Mouse (Mus musculus) c-Kit-negative CD71-positive TER-119-positive erythroid progenitor cells, embryonic 14.5 days (primary cell): ENCODE data around the gene Olfr814.
"Not testable (repeated sequence)": the region's sequence is repeated elsewhere in the genome, so short reads cannot be mapped to it uniquely, and the experiment has no call there.

Source experiments
- DNase-seq: peaks from one replicate; pipeline ENCODE4 v3.0.0-alpha.2; 2013; ENCODE audit warnings: low read depth, low spot score

Olfr814 gene

DNA sequence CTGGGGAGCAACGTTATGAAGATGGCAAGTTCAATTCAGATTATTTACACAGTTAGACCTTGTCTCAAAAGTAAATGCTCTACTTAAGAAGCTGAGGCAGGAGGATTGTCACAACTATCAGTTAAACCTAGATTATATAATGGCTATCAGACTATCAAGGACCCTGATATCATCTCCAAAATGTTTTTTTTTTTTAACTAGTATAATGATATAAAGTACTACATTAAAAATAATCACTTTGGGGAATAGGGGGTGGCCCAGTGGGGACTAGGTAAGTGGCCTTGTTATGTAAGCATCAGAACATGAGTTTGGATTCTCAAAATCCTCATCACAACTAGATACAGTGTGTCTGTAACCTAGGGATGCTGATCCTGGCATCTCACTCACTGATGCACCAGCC lies at the start of gene Olfr814:
Gene Olfr814, minus strand, starts transcription at position 101 of the 400 bp plus-strand sequence.
- not testable (repeated sequence) for DNase-seq

DNA sequence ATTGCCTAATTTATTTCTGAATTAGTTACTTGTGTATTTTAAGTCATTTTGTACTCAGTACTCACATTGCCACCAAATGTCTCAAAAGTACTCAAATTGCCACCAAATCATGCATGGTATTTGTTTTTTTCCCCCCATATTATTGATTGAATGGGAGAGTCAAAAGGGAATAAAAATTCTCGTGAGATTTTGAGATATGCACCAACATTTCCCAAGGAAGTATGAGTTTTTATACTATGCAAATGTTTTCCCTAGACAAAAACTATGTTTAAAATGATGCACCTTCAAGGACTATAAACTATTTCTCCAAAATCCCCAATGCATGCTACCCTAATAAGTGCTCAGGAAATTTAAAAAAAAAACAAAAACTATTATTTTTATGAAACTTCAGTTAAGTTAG lies 35.8 kb upstream of the Olfr814 start, which contains the start of gene Olfr816:
Gene Olfr816, minus strand, starts transcription at position 101 of the 400 bp plus-strand sequence.
- no peak for DNase-seq

DNA sequence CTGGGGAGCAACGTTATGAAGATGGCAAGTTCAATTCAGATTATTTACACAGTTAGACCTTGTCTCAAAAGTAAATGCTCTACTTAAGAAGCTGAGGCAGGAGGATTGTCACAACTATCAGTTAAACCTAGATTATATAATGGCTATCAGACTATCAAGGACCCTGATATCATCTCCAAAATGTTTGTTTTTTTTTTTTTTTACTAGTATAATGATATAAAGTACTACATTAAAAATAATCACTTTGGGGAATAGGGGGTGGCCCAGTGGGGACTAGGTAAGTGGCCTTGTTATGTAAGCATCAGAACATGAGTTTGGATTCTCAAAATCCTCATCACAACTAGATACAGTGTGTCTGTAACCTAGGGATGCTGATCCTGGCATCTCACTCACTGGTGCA lies 26.1 kb upstream of the Olfr814 start, which contains the start of gene Olfr815:
Gene Olfr815, minus strand, starts transcription at position 101 of the 400 bp plus-strand sequence.
- not testable (repeated sequence) for DNase-seq

DNA sequence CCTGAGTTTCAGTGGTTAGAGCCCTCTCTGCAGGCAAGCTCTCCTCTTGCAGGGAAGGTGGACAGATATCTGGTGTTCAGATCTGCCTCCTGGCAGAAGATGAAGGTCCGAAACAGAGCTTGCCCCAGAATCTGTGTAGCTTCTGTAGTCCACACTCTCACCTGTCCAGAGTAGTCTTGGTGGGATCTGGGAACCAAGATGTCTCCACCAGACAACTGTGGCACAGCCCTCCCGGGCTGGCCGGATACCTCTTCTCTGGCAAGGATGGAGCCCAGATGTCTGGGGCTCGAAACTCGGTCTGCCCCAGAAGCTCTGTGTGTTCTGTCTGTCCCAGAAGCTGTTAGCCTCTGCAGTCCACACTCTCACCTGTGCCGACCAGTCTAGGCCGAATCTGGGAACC lies 6.3 kb upstream of the Olfr814 start:
- no peak for DNase-seq

DNA sequence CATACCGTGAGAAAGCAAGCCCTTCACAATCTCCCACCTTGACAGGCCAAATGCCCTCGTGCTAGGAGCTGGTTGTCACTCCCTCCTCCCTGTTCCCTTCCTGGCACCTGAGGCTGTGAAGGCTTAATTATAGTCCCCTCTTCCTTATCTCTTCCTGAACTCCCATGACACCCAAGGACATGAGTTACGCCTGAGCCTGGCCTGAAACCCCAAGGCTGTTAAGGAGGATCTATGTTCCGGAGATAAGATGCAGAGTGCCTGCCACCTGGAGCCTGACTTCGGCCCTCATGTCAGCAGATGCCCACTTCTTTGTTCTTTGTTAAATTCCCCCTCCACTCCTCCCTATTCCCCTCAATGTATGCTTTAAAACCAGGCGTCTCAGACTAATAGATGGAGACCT lies 5.8 kb upstream of the Olfr814 start:
- DNase-seq: not testable (repeated sequence)

DNA sequence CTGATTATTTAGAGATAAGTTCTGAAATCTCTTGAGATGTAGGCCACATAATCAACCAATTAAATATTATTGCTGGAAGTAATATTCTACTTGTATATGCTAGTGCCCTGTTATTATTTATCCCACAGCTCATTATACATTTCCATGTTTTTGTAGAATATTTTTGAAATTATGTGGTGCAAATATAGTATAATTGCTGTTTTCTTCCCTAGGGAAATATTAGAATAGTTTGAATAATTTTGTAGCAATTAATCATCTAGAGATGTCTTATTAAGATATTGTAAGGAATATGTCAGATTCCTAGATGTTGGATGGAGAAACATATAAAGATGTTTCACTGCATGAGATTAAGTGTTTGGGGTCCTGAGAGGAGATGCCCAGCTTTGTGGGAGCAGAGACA lies 24.6 kb downstream of the Olfr814 start, which contains the start of gene Olfr813:
Gene Olfr813, plus strand, starts transcription at position 301 of the 400 bp plus-strand sequence.
- DNase-seq: no peak

DNA sequence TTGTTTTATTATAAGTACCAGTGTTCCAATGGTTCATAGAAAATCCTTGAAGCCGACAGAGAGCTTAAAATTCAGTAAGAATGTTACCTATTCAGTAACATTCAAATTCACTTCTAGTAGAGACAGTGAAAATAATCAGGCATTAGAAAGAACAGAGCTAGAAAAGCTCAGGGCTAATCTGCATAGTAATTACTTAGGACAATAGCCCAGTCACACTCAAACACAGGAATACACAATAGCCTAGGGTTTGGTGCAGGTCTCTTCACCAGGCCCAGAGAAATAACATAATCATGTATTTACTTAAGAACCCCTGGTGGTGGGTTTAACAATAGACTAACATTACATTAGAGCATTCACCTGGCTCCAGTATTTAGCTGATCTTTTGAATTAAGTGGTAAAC lies 32.3 kb downstream of the Olfr814 start:
- DNase-seq: no peak

DNA sequence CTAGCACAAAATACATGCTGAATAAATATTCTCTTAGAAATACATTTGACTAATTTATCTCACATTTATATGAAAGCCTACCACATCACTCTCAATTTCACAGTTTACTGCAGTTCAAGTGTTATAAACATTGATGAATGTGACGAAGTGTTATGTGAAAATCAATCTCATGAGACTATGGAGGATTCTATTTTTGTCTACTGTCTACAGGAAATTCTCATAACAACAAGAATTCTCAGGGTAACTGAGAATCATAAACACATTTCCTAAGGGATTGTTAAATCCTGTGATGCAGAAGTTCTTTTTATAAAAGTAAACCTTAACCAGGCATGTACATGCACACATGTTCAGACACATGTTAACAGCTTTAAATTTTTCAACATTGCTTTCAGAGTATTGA lies 33.7 kb downstream of the Olfr814 start, which contains the start of gene Olfr812:
Gene Olfr812, minus strand, starts transcription at position 101 of the 400 bp plus-strand sequence.
- DNase-seq: no peak
